Mouse (Mus musculus) lung, adult 2 months (tissue): ENCODE measurements around the gene Gfpt2.

Source experiments
- CTCF ChIP-seq: fragments of 200-500 bp; IDR thresholded peaks from 2 replicates; pipeline ENCODE4 v1.5.1; 2011; ENCODE audit warnings: mild to moderate bottlenecking, low read length, control low read depth; ENCODE audit not compliant: insufficient read depth
- POLR2A ChIP-seq: fragments of 200-500 bp; IDR thresholded peaks from 2 replicates; pipeline ENCODE4 v1.6.1; 2011; ENCODE audit warnings: low read depth, mild to moderate bottlenecking, control low read depth, low read length, borderline replicate concordance; ENCODE audit errors: extremely low read depth

DNA sequence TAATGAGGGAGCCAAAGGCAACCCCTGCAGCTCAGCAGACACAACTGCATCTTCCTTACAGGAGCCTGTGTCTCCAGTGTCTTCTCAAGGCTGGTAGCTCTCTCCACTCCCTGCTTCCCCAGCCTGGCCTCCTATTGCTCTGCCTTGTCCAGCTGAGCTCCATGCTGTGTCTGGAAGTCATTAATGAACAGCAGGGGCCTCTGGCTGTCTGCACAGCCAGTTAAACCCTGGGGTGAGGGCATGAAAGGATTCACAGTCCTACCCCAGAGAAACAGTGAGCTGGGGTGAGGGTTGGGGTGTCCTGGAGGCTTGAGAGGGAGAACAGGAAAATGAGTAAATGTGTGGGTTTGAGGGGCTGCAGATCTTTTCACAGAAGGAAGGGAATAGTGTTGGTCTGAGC lies 30.4 kb upstream of the Gfpt2 start:
- no peak for TF ChIP-seq CTCF
- TF ChIP-seq POLR2A = no peak
